Mouse (Mus musculus): Measurements from ENCODE around the gene Cdk5rap2.

DNA sequence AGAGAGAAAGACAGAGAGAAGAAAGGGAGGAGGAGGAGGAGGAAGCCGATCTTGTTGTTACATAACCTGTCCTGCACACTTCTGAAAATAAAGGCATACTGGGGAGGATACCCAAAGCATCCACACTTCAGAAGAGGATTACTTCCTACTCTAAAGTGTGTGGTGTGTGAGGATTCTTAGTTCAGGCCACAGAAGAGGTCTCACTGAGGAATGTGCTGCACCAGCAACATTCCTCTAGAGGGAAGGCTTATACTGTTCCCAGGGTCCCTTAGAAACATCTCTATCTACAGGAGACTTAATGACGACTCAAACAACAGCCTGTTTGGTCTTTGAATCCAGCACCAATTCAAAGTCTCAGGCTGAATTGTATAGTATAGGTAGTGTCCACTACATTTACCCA is 10.0 kb upstream of the Cdk5rap2 start:
- no peak for TF ChIP-seq POLR2A (IDR thresholded peaks at IDR 0.05; ENCODE audit: extremely low read depth, insufficient read depth, low read length)
- no peak for TF ChIP-seq CTCF (IDR thresholded peaks at IDR 0.05; ENCODE audit: low read depth, low read length)

Data from liver, adult 2 months (tissue).